In the genomic region with DNA sequence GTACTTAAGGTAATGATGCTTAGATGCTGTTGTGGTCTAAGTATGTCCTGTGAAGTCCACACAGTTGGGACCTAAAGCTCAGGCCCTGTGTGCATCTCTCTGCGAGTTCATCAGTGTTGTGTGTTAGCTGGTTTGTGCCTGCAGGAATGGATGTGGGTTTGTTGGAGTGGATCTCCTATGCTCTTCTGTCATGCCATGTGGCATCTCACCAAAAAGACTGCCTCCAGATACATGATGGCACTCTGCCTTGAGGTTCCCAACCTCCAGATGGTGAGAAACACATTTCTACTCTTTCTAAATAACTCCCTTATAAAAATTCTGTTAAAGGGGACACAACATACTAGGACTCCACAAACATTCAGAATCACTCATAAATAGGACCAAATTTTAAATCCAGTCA, we compare ENCODE assay signal across 19 mouse cellular contexts.
DNase-seq lines count a peak whose midpoint lies in the region; ATAC-seq and TF ChIP-seq lines count a peak whose summit lies in the region.
"Had no signal": no experiment of that assay in that cellular context is flagged by ENCODE, and none has a peak within 500 bp of the region (broad histone marks: within the 10 kb centered on the region; RNA-seq: fewer than 3 reads in every experiment).

No protein-coding gene starts in this region.

- peaks cover 16% of the 10 kb centered on the region for H3K4me1 ChIP-seq in forebrain, embryonic 13.5 days
- peaks cover 2% of the 10 kb centered on the region; the same call in 1 of the 2 replicates for H3K4me1 ChIP-seq in forebrain, embryonic 11.5 days (replicated peaks; ENCODE audit: control insufficient read depth, insufficient read depth, low read length)
- H3K4me1 ChIP-seq in neural tube, embryonic 15.5 days, result 0 out of 2 replicates have a peak, but pooled peaks cover 7% of the 10 kb centered on the region
- H3K4me1 ChIP-seq: heart, embryonic 13.5 days had no signal

- ATAC-seq in forebrain, embryonic 13.5 days, result peak; percentile 65; the same call in 1 of the 2 replicates
- no peak for ATAC-seq in forebrain, embryonic 11.5 days (replicated peaks; ENCODE audit: low FRiP score)
- no peak for ATAC-seq in neural tube, embryonic 15.5 days (ENCODE audit: low FRiP score)
- ATAC-seq: intestine, postnatal 0 days; Patski had no signal

- H3K9me3 ChIP-seq in forebrain, embryonic 13.5 days (replicated peaks), result no peaks in the 10 kb centered on the region
- H3K9me3 ChIP-seq in forebrain, embryonic 11.5 days (ENCODE audit: control insufficient read depth, low read length), result no peaks in the 10 kb centered on the region
- H3K9me3 ChIP-seq in neural tube, embryonic 15.5 days (replicated peaks), result no peaks in the 10 kb centered on the region
- H3K9me3 ChIP-seq: heart, embryonic 13.5 days; hindbrain, embryonic 10.5 days; limb, embryonic 10.5 days had no signal

- no peak overlapping the region for H3K4me2 ChIP-seq in forebrain, embryonic 13.5 days
- no peak overlapping the region for H3K4me2 ChIP-seq in forebrain, embryonic 11.5 days (ENCODE audit: low read depth, low read length, severe bottlenecking)
- no peak overlapping the region for H3K4me2 ChIP-seq in neural tube, embryonic 15.5 days
- H3K4me2 ChIP-seq: heart, embryonic 13.5 days; midbrain, embryonic 11.5 days had no signal

- DNase-seq in forebrain, embryonic 11.5 days (ENCODE audit: low spot score), result no peak
- DNase-seq in adipocyte (ENCODE audit: low spot score), result peak; percentile 12
- peak; percentile 71 for DNase-seq in cerebellum, adult 9-10 months
- peak; percentile 52 to 61 for DNase-seq in layer of hippocampus, adult 2 months (ENCODE audit: low spot score in 2 of 2)
- DNase-seq in lung, postnatal 14 days, result no peak
- DNase-seq in heart, adult 11 months, result no peak
- DNase-seq: gastrocnemius, postnatal 36 days; kidney, postnatal 36 days; lung, postnatal 10 days; thymus, postnatal 14 days had no signal

- H3K9ac ChIP-seq in forebrain, embryonic 13.5 days, result no peak overlapping the region
- no peak overlapping the region for H3K9ac ChIP-seq in forebrain, embryonic 11.5 days (ENCODE audit: low read length)
- H3K9ac ChIP-seq in neural tube, embryonic 15.5 days (replicated peaks), result no peak overlapping the region
- H3K9ac ChIP-seq: heart, embryonic 13.5 days; liver, embryonic 14.5 days had no signal

- TF ChIP-seq CTCF in layer of hippocampus, adult 2 months (conservative IDR thresholded peaks at IDR 0.05), result no peak

- no peak overlapping the region for H3K4me3 ChIP-seq in forebrain, embryonic 13.5 days
- no peak overlapping the region for H3K4me3 ChIP-seq in forebrain, embryonic 11.5 days (ENCODE audit: low read depth, low read length)
- H3K4me3 ChIP-seq in layer of hippocampus, adult 2 months, result no peak overlapping the region
- no peak overlapping the region for H3K4me3 ChIP-seq in neural tube, embryonic 15.5 days (replicated peaks)
- H3K4me3 ChIP-seq: heart, embryonic 13.5 days; hindbrain, embryonic 10.5 days; limb, embryonic 10.5 days had no signal

- no peak overlapping the region for H3K27ac ChIP-seq in forebrain, embryonic 13.5 days
- no peak overlapping the region for H3K27ac ChIP-seq in forebrain, embryonic 11.5 days (ENCODE audit: low read depth, low read length)
- 0 out of 2 replicates have a peak overlapping the region, but pooled peaks have one; percentile 41 for H3K27ac ChIP-seq in layer of hippocampus, adult 2 months
- H3K27ac ChIP-seq in neural tube, embryonic 15.5 days (replicated peaks), result no peak overlapping the region
- H3K27ac ChIP-seq: heart, embryonic 13.5 days; hindbrain, embryonic 10.5 days; limb, embryonic 10.5 days; liver, embryonic 14.5 days had no signal

- no peaks in the 10 kb centered on the region for H3K36me3 ChIP-seq in forebrain, embryonic 13.5 days (ENCODE audit: poor library complexity, severe bottlenecking)
- no peaks in the 10 kb centered on the region for H3K36me3 ChIP-seq in forebrain, embryonic 11.5 days (ENCODE audit: control insufficient read depth, insufficient read depth, low read length)
- no peaks in the 10 kb centered on the region for H3K36me3 ChIP-seq in neural tube, embryonic 15.5 days
- H3K36me3 ChIP-seq: heart, embryonic 13.5 days; hindbrain, embryonic 10.5 days; limb, embryonic 10.5 days had no signal

- no peaks in the 10 kb centered on the region for H3K27me3 ChIP-seq in forebrain, embryonic 13.5 days
- H3K27me3 ChIP-seq in forebrain, embryonic 11.5 days (ENCODE audit: control insufficient read depth, insufficient read depth, low read length), result no peaks in the 10 kb centered on the region
- H3K27me3 ChIP-seq in neural tube, embryonic 15.5 days (replicated peaks), result no peaks in the 10 kb centered on the region
- H3K27me3 ChIP-seq: heart, embryonic 13.5 days; Patski had no signal

- WGBS in forebrain, embryonic 13.5 days, result 78% methylated on average over 1 of the region's 1 CpGs
- WGBS in forebrain, embryonic 11.5 days, result 81% methylated on average over 1 of the region's 1 CpGs
- WGBS in neural tube, embryonic 15.5 days, result 82% methylated on average over 1 of the region's 1 CpGs

Comparison
In these comparisons a context has a peak if more than half of its experiments do, and no peak if none do; other contexts are left out.
1. DNase-seq: peak in adipocyte (single experiment), cerebellum, adult 9-10 months (single experiment) and layer of hippocampus, adult 2 months (2 of 2); none in forebrain, embryonic 11.5 days (single experiment), lung, postnatal 14 days (single experiment) and heart, adult 11 months (single experiment).